Mouse (Mus musculus) heart, embryonic 14.5 days (tissue): ENCODE data around the gene Tesk1. TPM values are rescaled to one million over a fixed set of nuclear protein-coding genes. Genes with fewer than 3 reads are reported as not detected.
"Not testable (repeated sequence)": the region's sequence is repeated elsewhere in the genome, so short reads cannot be mapped to it uniquely, and the experiment has no call there.

ENCODE experiments used
- ATAC-seq: fragments of 200-750 bp; cut with Nextera tagmentation; 2 replicates; pipeline ENCODE4 v1.8.0; 2017; ENCODE audit warnings: low read depth, moderate TSS enrichment; ENCODE audit not compliant: insufficient number of reproducible peaks, insufficient read depth, low FRiP score
- H3K27ac ChIP-seq, 2 experiments: fragments of 200-500 bp in 1 of 2; fragments of 300-500 bp in 1 of 2; sonication (generic) in 1 of 2; replicated peaks in 1 of 2; 2 replicates each; pipeline ENCODE4 v1.5.1; 2012 to 2014; ENCODE audit warnings: low read depth in 2 of 2, low read length in 2 of 2, control low read depth in 1 of 2, mild to moderate bottlenecking in 1 of 2, mixed read lengths in 1 of 2; ENCODE audit not compliant: control insufficient read depth in 1 of 2, insufficient read depth in 1 of 2
- H3K27me3 ChIP-seq: fragments of 300-500 bp; sonication (generic); 2 replicates; pipeline ENCODE4 v1.6.1; 2014; ENCODE audit warnings: mild to moderate bottlenecking, low read length, control low read depth; ENCODE audit not compliant: control insufficient read depth, insufficient read depth
- H3K36me3 ChIP-seq: fragments of 300-500 bp; sonication (generic); 2 replicates; pipeline ENCODE4 v1.6.1; 2014; ENCODE audit warnings: mild to moderate bottlenecking, control low read depth, low read length, mixed read lengths; ENCODE audit not compliant: control insufficient read depth, insufficient read depth
- H3K4me1 ChIP-seq, 2 experiments: fragments of 200-500 bp in 1 of 2; fragments of 300-500 bp in 1 of 2; sonication (generic) in 1 of 2; 2 replicates each; pipeline ENCODE4 v1.6.1; 2012 to 2014; ENCODE audit warnings: low read length in 2 of 2, control low read depth in 1 of 2, mixed read lengths in 1 of 2; ENCODE audit not compliant: control insufficient read depth in 2 of 2, insufficient read depth in 2 of 2
- H3K4me2 ChIP-seq: fragments of 300-500 bp; sonication (generic); 2 replicates; pipeline ENCODE4 v1.6.1; 2014; ENCODE audit warnings: mild to moderate bottlenecking, low read length
- H3K4me3 ChIP-seq, 2 experiments: fragments of 200-500 bp in 1 of 2; fragments of 300-500 bp in 1 of 2; sonication (generic) in 1 of 2; 2 replicates each; pipeline ENCODE4 v1.5.1; 2012 to 2014; ENCODE audit warnings: low read length in 2 of 2, mild to moderate bottlenecking in 2 of 2, control low read depth in 1 of 2, low read depth in 1 of 2, moderate library complexity in 1 of 2; ENCODE audit not compliant: control insufficient read depth in 1 of 2, insufficient read depth in 1 of 2
- H3K9ac ChIP-seq: fragments of 300-500 bp; sonication (generic); 2 replicates; pipeline ENCODE4 v1.6.1; 2014; ENCODE audit warnings: mild to moderate bottlenecking, low read length
- H3K9me3 ChIP-seq: fragments of 300-500 bp; sonication (generic); 2 replicates; pipeline ENCODE4 v1.6.1; 2016; ENCODE audit warnings: low read length, control low read depth; ENCODE audit not compliant: control insufficient read depth
- WGBS: fragments of 180-500 bp; shearing (Covaris S2); extraction: QIAGEN DNeasy Blood & Tissue Kit; methylation state at CpG from one replicate; pipeline ENCODE4 v1.1.7; 2014; 5-methylcytosine and 5-hydroxymethylcytosine counted together
- polyA plus RNA-seq: library from polyadenylated mRNA; unstranded; fragments of >200 nt; fragmentation: Nextera tagmentation; extraction: Ambion mirVana; gene quantifications from 2 replicates; pipeline ENCODE4 v1.2.1, GENCODE M21; 2014

The Tesk1 gene
- polyA plus RNA-seq, 1 experiment from 2014 or later: 9.4 TPM

- peak; percentile 44; the same call in 1 of the 2 replicates for ATAC-seq
- Histone ChIP-seq H3K4me3 (peak overlapping the region; percentile 28 to 44), H3K9me3 (no peaks in the 10 kb centered on the region), H3K9ac (peak overlapping the region; percentile 63), H3K27ac (peak overlapping the region in 1 of 2 experiments; percentile 2; a peak in 1 of 4 replicates), H3K4me1 (peaks cover 4 to 6% of the 10 kb centered on the region in 2 experiments; a peak in 1 of 4 replicates), H3K4me2 (peak overlapping the region; percentile 58), H3K36me3 (no peaks in the 10 kb centered on the region), H3K27me3 (no peaks in the 10 kb centered on the region)
- 47% methylated on average over 8 of the region's 8 CpGs for WGBS
Measured at GRCm38 (mm10) chr4:43478534-43478858, 36.8 kb downstream of the Tesk1 start.

- ATAC-seq: no peak
- H3K9me3 ChIP-seq: no peaks in the 10 kb centered on the region
- H3K27ac ChIP-seq: peak overlapping the region in 1 of 2 experiments; percentile 12; a peak in 1 of 4 replicates
- H3K36me3 ChIP-seq: no peaks in the 10 kb centered on the region
- peak overlapping the region; percentile 58 for H3K4me2 ChIP-seq
- 37% methylated on average over 24 of the region's 24 CpGs for WGBS
- peaks cover 4 to 6% of the 10 kb centered on the region in 2 experiments; a peak in 1 of 4 replicates for H3K4me1 ChIP-seq
- H3K9ac ChIP-seq: no peak overlapping the region; the same call in 1 of the 2 replicates
- H3K27me3 ChIP-seq: no peaks in the 10 kb centered on the region
- H3K4me3 ChIP-seq: peak overlapping the region in 1 of 2 experiments; percentile 25; a peak in 1 of 4 replicates
Measured at GRCm38 (mm10) chr4:43478906-43479832, 37.4 kb downstream of the Tesk1 start.

- Histone ChIP-seq H3K4me1 (peaks cover 4 to 6% of the 10 kb centered on the region in 2 experiments; a peak in 1 of 4 replicates), H3K9me3 (no peaks in the 10 kb centered on the region), H3K4me2 (no peak overlapping the region), H3K27ac (no peak overlapping the region), H3K9ac (no peak overlapping the region), H3K27me3 (no peaks in the 10 kb centered on the region), H3K36me3 (no peaks in the 10 kb centered on the region), H3K4me3 (no peak overlapping the region)
- ATAC-seq: no peak
- WGBS: 80% methylated on average over 5 of the region's 5 CpGs
Measured at GRCm38 (mm10) chr4:43480985-43481384, 39.2 kb downstream of the Tesk1 start.

- Histone ChIP-seq H3K9ac (no peak overlapping the region), H3K9me3 (no peaks in the 10 kb centered on the region), H3K4me2 (no peak overlapping the region), H3K27ac (no peak overlapping the region), H3K4me1 (peaks cover 4 to 6% of the 10 kb centered on the region in 2 experiments; a peak in 1 of 4 replicates), H3K36me3 (no peaks in the 10 kb centered on the region), H3K4me3 (no peak overlapping the region), H3K27me3 (no peaks in the 10 kb centered on the region)
- WGBS: 67% methylated on average over 7 of the region's 7 CpGs
- ATAC-seq: no peak
Measured at GRCm38 (mm10) chr4:43481894-43482456, 40.2 kb downstream of the Tesk1 start.

GRCm38 (mm10) chr4:43482591-43482990 is 40.9 kb downstream of the Tesk1 start:
- no peak overlapping the region for H3K4me3 ChIP-seq
- H3K9ac ChIP-seq: no peak overlapping the region

GRCm38 (mm10) chr4:43483535-43484091 is 41.9 kb downstream of the Tesk1 start, which contains the start of gene Sit1:
Gene Sit1, minus strand, starts transcription at chr4:43483734.
- Histone ChIP-seq H3K36me3 (no peaks in the 10 kb centered on the region), H3K27ac (no peak within 1 kb of the TSS), H3K4me2 (no peak within 1 kb of the TSS), H3K27me3 (no peaks in the 10 kb centered on the region), H3K4me1 (peaks cover 1 to 2% of the 10 kb centered on the region in 2 experiments; a peak in 1 of 4 replicates), H3K9me3 (no peaks in the 10 kb centered on the region), H3K4me3 (no peak within 1 kb of the TSS), H3K9ac (no peak within 1 kb of the TSS)
- ATAC-seq: no peak
- WGBS: 50% methylated on average over 12 of the region's 12 CpGs

More at GRCm38 (mm10) chr4:43482591-43482990, 40.9 kb downstream of the Tesk1 start:
- Histone ChIP-seq H3K4me1 (peaks cover 4 to 6% of the 10 kb centered on the region in 2 experiments; a peak in 1 of 4 replicates), H3K4me2 (no peak overlapping the region), H3K9me3 (no peaks in the 10 kb centered on the region), H3K27ac (no peak overlapping the region), H3K36me3 (no peaks in the 10 kb centered on the region), H3K27me3 (no peaks in the 10 kb centered on the region)
- whole genome bisulfite sequencing: 72% methylated on average over 10 of the region's 10 CpGs
- no peak for ATAC-seq

GRCm38 (mm10) chr4:43485666-43486065 is 43.9 kb downstream of the Tesk1 start:
- H3K36me3 ChIP-seq, H3K27ac ChIP-seq: not testable (repeated sequence)
- 74% methylated on average over 5 of the region's 5 CpGs for WGBS

More at GRCm38 (mm10) chr4:43485666-43486065, 43.9 kb downstream of the Tesk1 start:
- not testable (repeated sequence) for H3K4me3 ChIP-seq, H3K27me3 ChIP-seq, ATAC-seq, H3K9ac ChIP-seq, H3K9me3 ChIP-seq, H3K4me1 ChIP-seq, H3K4me2 ChIP-seq
